Mouse (Mus musculus) E14TG2a.4 (cell line): ENCODE results near the gene Lrig2.

Source experiments
- CTCF ChIP-seq: conservative IDR thresholded peaks from 2 replicates; pipeline ENCODE4 v1.5.1; 2014; ENCODE audit warnings: low read length
- NANOG ChIP-seq: IDR thresholded peaks from 2 replicates; pipeline ENCODE4 v1.6.1; 2014; ENCODE audit warnings: borderline replicate concordance, low read length, mixed read lengths
- POU5F1 ChIP-seq: IDR thresholded peaks from 2 replicates; pipeline ENCODE4 v1.6.1; 2014; ENCODE audit warnings: low read length, borderline replicate concordance

DNA sequence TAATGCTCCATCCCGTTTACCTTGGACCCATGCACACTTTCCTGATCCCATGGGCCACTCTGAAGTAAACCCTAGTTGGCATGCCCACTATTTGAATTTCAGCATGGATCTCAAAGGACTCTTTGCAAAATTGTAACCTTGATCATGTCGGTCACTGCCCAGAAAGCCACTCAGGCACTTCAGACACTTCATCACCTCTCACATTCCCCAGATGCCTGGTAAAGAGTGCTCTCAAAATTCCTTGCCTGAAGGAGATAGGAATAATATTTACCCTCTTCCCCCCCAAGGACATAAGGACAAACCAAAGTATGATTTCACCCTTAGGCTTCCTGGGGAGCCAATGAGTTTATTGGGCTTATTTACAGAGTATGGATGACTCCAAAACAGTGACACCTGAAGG lies 139.3 kb downstream of the Lrig2 start:
- TF ChIP-seq CTCF (no peak), NANOG (no peak), POU5F1 (no peak)
